Mouse (Mus musculus) heart, postnatal 14 days (tissue): ENCODE data around the gene Pde1b. TPM values are rescaled to one million over a fixed set of nuclear protein-coding genes. Genes with fewer than 3 reads are reported as not detected.

Experiments
- DNase-seq, 2 experiments: peaks; one replicate each; pipeline ENCODE4 v3.0.0; 2021 to 2022
- intact Hi-C: fragments of 180-260 bp; cut with DNase I; formaldehyde crosslinking; loops from one replicate; pipeline ENCODE4 v1.15.1; 2025
- total RNA-seq, 2 experiments: library from RNA; stranded (reverse); gene quantifications; 2 replicates each; pipeline ENCODE4 v1.2.3; 2021

Pde1b gene
- total RNA-seq, 2 experiments from 2014 or later: 2.0 TPM

- intact Hi-C loops: no loop called here
- DNase-seq: no peak
Measured at GRCm38 (mm10) chr15:103540646-103541045, 37.8 kb downstream of the Pde1b start.

GRCm38 (mm10) chr15:103542526-103542925, 39.7 kb downstream of the Pde1b start:
- DNase-seq: no peak
- intact Hi-C loops: no loop called here

GRCm38 (mm10) chr15:103547983-103548382, 45.1 kb downstream of the Pde1b start:
- intact Hi-C loops: no loop called here
- no peak for DNase-seq

GRCm38 (mm10) chr15:103549475-103549874, 46.6 kb downstream of the Pde1b start:
- no peak for DNase-seq
- intact Hi-C loops: no loop called here

GRCm38 (mm10) chr15:103551053-103551452, 48.2 kb downstream of the Pde1b start:
- DNase-seq: no peak
- intact Hi-C loops: no loop called here

GRCm38 (mm10) chr15:103552096-103552690, 49.4 kb downstream of the Pde1b start:
- DNase-seq: peak; percentile 11 to 72
- intact Hi-C loops: no loop called here

- DNase-seq: no peak
Measured at GRCm38 (mm10) chr15:103564981-103565380, 62.1 kb downstream of the Pde1b start, which contains the start of gene Glycam1. Glycam1 (minus strand) TSS chr15:103565081.

More at GRCm38 (mm10) chr15:103564981-103565380, 62.1 kb downstream of the Pde1b start, which contains the start of gene Glycam1:
- intact Hi-C loops: no loop called here

Other genes with a start within 250 kb of the Pde1b start
- gene Nfe2, start 244.6 kb upstream of the Pde1b start, total RNA-seq: under 1 TPM; 0.60 to 0.83 TPM
- 10 to 100 TPM; 58.9 to 63.6 TPM for gene Copz1, start 230.3 kb upstream of the Pde1b start, total RNA-seq
- gene Gpr84, start 192.4 kb upstream of the Pde1b start, total RNA-seq: not detected
- gene Zfp385a, start 162.9 kb upstream of the Pde1b start, total RNA-seq: 10 to 100 TPM; 16.6 to 18.4 TPM
- 10 to 100 TPM; 61.1 to 70.4 TPM for gene Itga5, start 136.3 kb upstream of the Pde1b start, total RNA-seq
- gene Gtsf1, start 72.6 kb upstream of the Pde1b start, total RNA-seq: under 1 TPM in 1 of 2 experiments, not detected in 1; 0.34 TPM
- gene Gtsf2, start 54.6 kb upstream of the Pde1b start, total RNA-seq: not detected
- gene Nckap1l, start 49.2 kb upstream of the Pde1b start, total RNA-seq: 1 to 10 TPM; 4.4 to 6.7 TPM
- gene Ppp1r1a, start 35.0 kb downstream of the Pde1b start, total RNA-seq: 10 to 100 TPM in 1 of 2 experiments, 1 to 10 TPM in 1; 9.6 to 10.8 TPM
- gene Glycam1, start 62.0 kb downstream of the Pde1b start, total RNA-seq: not detected